Mouse (Mus musculus): Measurements from ENCODE around the gene Cep85l. TPM values are rescaled to one million over a fixed set of nuclear protein-coding genes. Genes with fewer than 3 reads are reported as not detected.

Gene Cep85l
- polyA plus RNA-seq (2014; fragmentation: Nextera tagmentation; extraction: Ambion mirVana), result 3.8 and 4.4 TPM in 2 replicates

DNA sequence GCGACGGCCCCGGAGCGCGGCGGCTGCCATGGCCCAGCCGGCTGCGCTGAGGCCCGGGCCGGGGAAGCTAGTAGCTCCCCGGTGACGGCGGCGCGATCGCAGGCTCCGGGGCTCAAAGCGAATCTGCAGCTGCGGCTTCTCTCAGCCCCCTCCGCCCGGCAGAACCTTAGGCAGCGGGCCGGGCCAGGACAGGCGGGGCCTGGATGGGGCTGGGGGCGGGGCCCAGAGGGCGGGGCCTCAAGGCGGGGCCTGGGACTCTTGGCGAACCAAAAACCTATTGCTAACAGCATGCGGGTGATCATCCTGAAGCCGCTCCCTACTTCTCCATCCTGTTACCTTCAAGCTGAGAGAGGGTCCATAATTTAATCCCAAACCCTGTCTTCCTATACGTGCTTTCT, at the start of gene Cep85l:
Gene Cep85l (minus strand): TSS at position 239 of the 398 bp plus-strand sequence.
- under 1% methylated on average over 24 of the region's 31 CpGs for WGBS

GRCm38 (mm10) chr10:53428695-53429447, 49.1 kb upstream of the Cep85l start:
- no peaks in the 10 kb centered on the region for H3K4me1 ChIP-seq (ENCODE audit: control insufficient read depth, insufficient read depth, low read length)
- no peaks in the 10 kb centered on the region for H3K36me3 ChIP-seq (ENCODE audit: control insufficient read depth, insufficient read depth, low read length)
- H3K4me3 ChIP-seq (ENCODE audit: low read depth, low read length), result no peak overlapping the region
- WGBS, result 73% methylated on average over 7 of the region's 7 CpGs
- ATAC-seq (ENCODE audit: low FRiP score) (no peak), DNase-seq (ENCODE audit: low spot score, missing footprints) (no peak)
- H3K4me2 ChIP-seq, result no peak overlapping the region
- H3K27ac ChIP-seq (ENCODE audit: low read depth, low read length), result no peak overlapping the region
- no peaks in the 10 kb centered on the region for H3K9me3 ChIP-seq (ENCODE audit: control insufficient read depth, low read length)
- no peak overlapping the region for H3K9ac ChIP-seq (ENCODE audit: low read length)
- no peaks in the 10 kb centered on the region for H3K27me3 ChIP-seq (ENCODE audit: control insufficient read depth, insufficient read depth, low read length)

More for the DNA sequence above, at the start of gene Cep85l:
- H3K27me3 ChIP-seq (ENCODE audit: control insufficient read depth, insufficient read depth, low read length), result no peaks in the 10 kb centered on the region
- peaks cover 12% of the 10 kb centered on the region for H3K4me1 ChIP-seq (ENCODE audit: control insufficient read depth, insufficient read depth, low read length)
- no peaks in the 10 kb centered on the region for H3K9me3 ChIP-seq (ENCODE audit: control insufficient read depth, low read length)
- ATAC-seq (ENCODE audit: low FRiP score) (peak; percentile 99), DNase-seq (ENCODE audit: low spot score, missing footprints) (peak; percentile 99)
- H3K4me3 ChIP-seq (ENCODE audit: low read depth, low read length), result peak within 1 kb of the TSS; percentile 83
- H3K4me2 ChIP-seq, result peak within 1 kb of the TSS; percentile 62
- peak within 1 kb of the TSS; percentile 94 for H3K9ac ChIP-seq (ENCODE audit: low read length)
- no peaks in the 10 kb centered on the region for H3K36me3 ChIP-seq (ENCODE audit: control insufficient read depth, insufficient read depth, low read length)
- peak within 1 kb of the TSS; percentile 94 for H3K27ac ChIP-seq (ENCODE audit: low read depth, low read length)

DNA sequence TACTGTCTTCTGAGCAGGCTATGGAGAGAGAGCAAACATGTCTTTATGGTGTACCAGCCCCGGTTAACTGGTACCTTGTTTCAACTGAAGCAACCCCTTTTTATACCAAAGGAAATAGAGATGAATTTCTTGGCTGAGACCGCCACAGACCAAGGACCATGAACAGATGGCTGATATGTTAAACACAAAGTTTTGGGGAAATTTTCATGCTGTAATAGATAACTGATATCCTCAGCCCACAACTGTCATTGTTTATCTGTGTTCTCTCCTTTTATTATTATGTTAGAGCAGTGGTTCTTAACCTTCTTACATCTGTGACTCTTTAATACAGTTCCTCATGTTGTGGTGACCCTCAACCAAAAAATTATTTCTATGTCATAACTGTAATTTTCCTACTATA, 46.8 kb upstream of the Cep85l start:
- no peak overlapping the region for H3K27ac ChIP-seq (ENCODE audit: low read depth, low read length)
- H3K9me3 ChIP-seq (ENCODE audit: control insufficient read depth, low read length), result no peaks in the 10 kb centered on the region
- no peak overlapping the region for H3K9ac ChIP-seq (ENCODE audit: low read length)
- no peaks in the 10 kb centered on the region for H3K36me3 ChIP-seq (ENCODE audit: control insufficient read depth, insufficient read depth, low read length)
- no peaks in the 10 kb centered on the region for H3K4me1 ChIP-seq (ENCODE audit: control insufficient read depth, insufficient read depth, low read length)
- H3K27me3 ChIP-seq (ENCODE audit: control insufficient read depth, insufficient read depth, low read length), result no peaks in the 10 kb centered on the region
- WGBS, result 92% methylated on average over 2 of the region's 2 CpGs
- H3K4me2 ChIP-seq, result no peak overlapping the region
- no peak for ATAC-seq (ENCODE audit: low FRiP score)
- DNase-seq (ENCODE audit: low spot score, missing footprints), result no peak
- H3K4me3 ChIP-seq (ENCODE audit: low read depth, low read length), result no peak overlapping the region

DNA sequence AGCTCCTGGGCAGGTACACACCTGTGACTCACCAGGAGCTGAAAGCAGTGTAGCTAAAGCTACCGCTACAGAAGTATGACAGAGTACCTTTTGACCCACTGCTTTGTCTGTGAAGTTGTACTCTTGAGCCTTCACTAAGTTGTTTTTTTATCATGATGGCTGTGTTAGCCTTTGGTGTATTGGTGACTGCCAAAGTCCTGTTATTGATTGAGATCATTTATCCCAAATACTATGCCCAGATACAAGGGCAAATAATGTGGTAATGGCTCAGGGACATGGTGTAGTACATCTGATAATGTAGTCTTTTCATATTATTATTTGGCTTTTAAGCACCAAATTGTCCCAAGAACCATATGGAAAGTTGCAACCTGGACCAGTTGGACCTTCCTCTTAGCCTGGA, 43.3 kb upstream of the Cep85l start:
- no peak for ATAC-seq (ENCODE audit: low FRiP score)
- Histone ChIP-seq H3K36me3 (ENCODE audit: control insufficient read depth, insufficient read depth, low read length) (no peaks in the 10 kb centered on the region), H3K4me2 (no peak overlapping the region), H3K9me3 (ENCODE audit: control insufficient read depth, low read length) (no peaks in the 10 kb centered on the region), H3K27me3 (ENCODE audit: control insufficient read depth, insufficient read depth, low read length) (no peaks in the 10 kb centered on the region), H3K4me3 (ENCODE audit: low read depth, low read length) (no peak overlapping the region), H3K27ac (ENCODE audit: low read depth, low read length) (no peak overlapping the region), H3K9ac (ENCODE audit: low read length) (no peak overlapping the region), H3K4me1 (ENCODE audit: control insufficient read depth, insufficient read depth, low read length) (no peaks in the 10 kb centered on the region)
- WGBS, result 91% methylated on average over 1 of the region's 1 CpGs
- DNase-seq (ENCODE audit: low spot score, missing footprints), result no peak

- Histone ChIP-seq H3K9me3 (ENCODE audit: control insufficient read depth, low read length) (no peaks in the 10 kb centered on the region), H3K36me3 (ENCODE audit: control insufficient read depth, insufficient read depth, low read length) (no peaks in the 10 kb centered on the region), H3K27me3 (ENCODE audit: control insufficient read depth, insufficient read depth, low read length) (no peaks in the 10 kb centered on the region), H3K27ac (ENCODE audit: low read depth, low read length) (no peak overlapping the region), H3K4me1 (ENCODE audit: control insufficient read depth, insufficient read depth, low read length) (no peaks in the 10 kb centered on the region), H3K4me2 (no peak overlapping the region), H3K9ac (ENCODE audit: low read length) (no peak overlapping the region), H3K4me3 (ENCODE audit: low read depth, low read length) (no peak overlapping the region)
- no peak for DNase-seq (ENCODE audit: low spot score, missing footprints)
- WGBS, result 73% methylated on average over 1 of the region's 1 CpGs
- no peak for ATAC-seq (ENCODE audit: low FRiP score)
These were observed 42.5 kb upstream of the Cep85l start for GRCm38 (mm10) chr10:53422206-53422605.

- Histone ChIP-seq H3K4me3 (ENCODE audit: low read depth, low read length) (no peak overlapping the region), H3K9ac (ENCODE audit: low read length) (no peak overlapping the region), H3K27ac (ENCODE audit: low read depth, low read length) (no peak overlapping the region), H3K4me2 (no peak overlapping the region), H3K9me3 (ENCODE audit: control insufficient read depth, low read length) (no peaks in the 10 kb centered on the region), H3K4me1 (ENCODE audit: control insufficient read depth, insufficient read depth, low read length) (no peaks in the 10 kb centered on the region), H3K36me3 (ENCODE audit: control insufficient read depth, insufficient read depth, low read length) (no peaks in the 10 kb centered on the region), H3K27me3 (ENCODE audit: control insufficient read depth, insufficient read depth, low read length) (no peaks in the 10 kb centered on the region)
- WGBS, result 87% methylated on average over 6 of the region's 6 CpGs
- no peak for DNase-seq (ENCODE audit: low spot score, missing footprints)
- no peak for ATAC-seq (ENCODE audit: low FRiP score)
These were observed 41.9 kb upstream of the Cep85l start for GRCm38 (mm10) chr10:53421613-53422012.

- H3K36me3 ChIP-seq (ENCODE audit: control insufficient read depth, insufficient read depth, low read length), result no peaks in the 10 kb centered on the region
- DNase-seq (ENCODE audit: low spot score, missing footprints) (no peak), ATAC-seq (ENCODE audit: low FRiP score) (no peak)
- H3K27me3 ChIP-seq (ENCODE audit: control insufficient read depth, insufficient read depth, low read length), result no peaks in the 10 kb centered on the region
- no peak overlapping the region for H3K4me2 ChIP-seq
- H3K9ac ChIP-seq (ENCODE audit: low read length), result no peak overlapping the region
- H3K9me3 ChIP-seq (ENCODE audit: control insufficient read depth, low read length), result no peaks in the 10 kb centered on the region
- no peak overlapping the region for H3K27ac ChIP-seq (ENCODE audit: low read depth, low read length)
- no peaks in the 10 kb centered on the region for H3K4me1 ChIP-seq (ENCODE audit: control insufficient read depth, insufficient read depth, low read length)
- H3K4me3 ChIP-seq (ENCODE audit: low read depth, low read length), result no peak overlapping the region
These were observed 40.3 kb upstream of the Cep85l start for GRCm38 (mm10) chr10:53420069-53420468.

DNA sequence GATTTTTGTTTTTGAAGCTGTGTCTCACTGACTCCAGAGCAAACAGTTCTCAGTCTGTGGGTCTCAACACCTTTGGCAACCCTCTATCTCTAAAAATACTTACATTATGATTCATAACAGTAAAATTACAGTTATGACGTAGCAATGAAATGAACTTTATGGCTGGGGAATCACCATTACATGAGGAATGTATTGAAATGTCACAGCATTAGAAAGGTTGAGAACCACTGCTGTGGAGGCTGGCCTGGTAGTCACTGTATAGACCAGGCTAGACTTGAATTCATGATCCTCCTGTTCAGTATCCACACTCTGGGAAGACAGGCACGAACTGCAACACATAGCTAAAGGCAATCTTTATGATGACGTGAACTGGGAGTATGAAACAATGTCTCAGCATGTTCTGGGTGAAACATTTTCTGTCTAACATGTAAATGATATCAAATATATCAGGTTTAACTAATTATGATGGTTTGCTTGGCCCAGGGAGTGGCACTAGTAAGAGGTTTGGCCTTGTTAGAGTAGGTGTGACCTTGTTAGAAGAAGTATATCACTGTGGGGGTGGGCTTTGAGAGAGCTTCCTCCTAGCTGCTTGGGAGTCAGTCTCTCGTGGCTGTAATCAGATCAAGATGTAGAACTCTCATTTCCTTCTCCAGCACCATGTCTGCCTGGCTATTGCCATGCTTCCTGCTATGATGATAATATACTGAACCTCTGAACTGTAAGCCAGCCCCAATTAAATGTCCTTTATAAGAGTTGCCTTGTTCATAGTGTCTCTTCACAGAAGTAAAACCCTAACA, 39.6 kb upstream of the Cep85l start:
- Histone ChIP-seq H3K4me3 (ENCODE audit: low read depth, low read length) (no peak overlapping the region), H3K27ac (ENCODE audit: low read depth, low read length) (no peak overlapping the region), H3K4me2 (no peak overlapping the region), H3K27me3 (ENCODE audit: control insufficient read depth, insufficient read depth, low read length) (no peaks in the 10 kb centered on the region), H3K36me3 (ENCODE audit: control insufficient read depth, insufficient read depth, low read length) (no peaks in the 10 kb centered on the region), H3K9ac (ENCODE audit: low read length) (no peak overlapping the region), H3K9me3 (ENCODE audit: control insufficient read depth, low read length) (no peaks in the 10 kb centered on the region), H3K4me1 (ENCODE audit: control insufficient read depth, insufficient read depth, low read length) (no peaks in the 10 kb centered on the region; the same call in 1 of the 2 replicates)
- ATAC-seq (ENCODE audit: low FRiP score), result no peak
- DNase-seq (ENCODE audit: low spot score, missing footprints), result no peak
- 82% methylated on average over 4 of the region's 4 CpGs for WGBS

DNA sequence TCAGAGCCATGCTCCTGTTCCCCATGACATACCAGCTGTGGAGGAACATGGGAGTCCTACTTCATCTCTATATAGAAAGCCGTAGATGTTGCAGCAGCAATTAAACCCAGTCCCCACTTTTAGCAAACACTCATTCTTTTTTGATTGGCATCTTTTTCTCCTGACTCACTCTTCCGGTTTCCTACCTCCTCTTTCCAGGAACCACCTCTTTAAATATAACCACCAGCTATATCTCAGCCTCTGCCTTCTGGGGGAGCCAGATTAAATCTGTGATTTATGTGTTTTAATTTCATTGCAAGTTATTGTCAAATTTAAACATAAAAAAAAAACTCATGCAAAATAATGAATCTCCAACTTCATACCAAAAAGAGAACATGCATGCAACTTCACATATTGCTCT, 37.3 kb upstream of the Cep85l start:
- H3K4me3 ChIP-seq (ENCODE audit: low read depth, low read length), result no peak overlapping the region
- WGBS, result 86% methylated on average over 2 of the region's 2 CpGs
- no peaks in the 10 kb centered on the region for H3K36me3 ChIP-seq (ENCODE audit: control insufficient read depth, insufficient read depth, low read length)
- DNase-seq (ENCODE audit: low spot score, missing footprints) (no peak), ATAC-seq (ENCODE audit: low FRiP score) (no peak)
- no peak overlapping the region for H3K4me2 ChIP-seq
- H3K27me3 ChIP-seq (ENCODE audit: control insufficient read depth, insufficient read depth, low read length), result no peaks in the 10 kb centered on the region
- no peak overlapping the region for H3K27ac ChIP-seq (ENCODE audit: low read depth, low read length)
- H3K4me1 ChIP-seq (ENCODE audit: control insufficient read depth, insufficient read depth, low read length), result no peaks in the 10 kb centered on the region; the same call in 1 of the 2 replicates
- H3K9me3 ChIP-seq (ENCODE audit: control insufficient read depth, low read length), result no peaks in the 10 kb centered on the region
- no peak overlapping the region for H3K9ac ChIP-seq (ENCODE audit: low read length)
